Mouse (Mus musculus) Patski (cell line): ENCODE measurements around the gene Esrrg. TPM values are rescaled to one million over a fixed set of nuclear protein-coding genes. Genes with fewer than 3 reads are reported as not detected.
A peak's percentile ranks its signal among the peaks of the same experiment; 100 is the strongest.

ENCODE experiments used
- ATAC-seq: fragments of 100-300 bp; one replicate; pipeline ENCODE4 v1.8.0; 2021
- CTCF ChIA-PET: fragments of 350-600 bp; sonication (Branson Sonifier 250); formaldehyde crosslinking; loops from one replicate; lab custom pipeline; 2022; ENCODE audit warnings: inconsistent platforms; lab: Charles Lee
- POLR2A ChIA-PET: fragments of 350-600 bp; sonication (Branson Sonifier 250); formaldehyde crosslinking; loops from one replicate; lab custom pipeline; 2022; ENCODE audit warnings: antibody characterized with exemption, inconsistent platforms; lab: Charles Lee
- DNase-seq: peaks from one replicate; pipeline ENCODE4 v3.0.0-alpha.2; 2011; ENCODE audit warnings: low read depth, low spot score
- H3K27me3 ChIP-seq: fragments of 371-371 bp; one replicate; pipeline ENCODE4 v1.5.1; 2021
- CTCF ChIP-seq: fragments of 100-300 bp; IDR thresholded peaks from one replicate; pipeline ENCODE4 v1.5.1; 2021
- in situ Hi-C: fragments of 300-500 bp; cut with MboI; formaldehyde crosslinking; loops from 3 replicates; pipeline ENCODE4 v1.11.1; 2018; ENCODE audit warnings: low pct_unique_long_range_greater_than_20kb, mixed read lengths
- polyA plus RNA-seq: library from polyadenylated mRNA; unstranded; gene quantifications from one replicate; pipeline ENCODE4 v1.2.3, GENCODE M21; 2021

The Esrrg gene
- polyA plus RNA-seq, 1 experiment from 2014 or later = 9.0 TPM

DNA sequence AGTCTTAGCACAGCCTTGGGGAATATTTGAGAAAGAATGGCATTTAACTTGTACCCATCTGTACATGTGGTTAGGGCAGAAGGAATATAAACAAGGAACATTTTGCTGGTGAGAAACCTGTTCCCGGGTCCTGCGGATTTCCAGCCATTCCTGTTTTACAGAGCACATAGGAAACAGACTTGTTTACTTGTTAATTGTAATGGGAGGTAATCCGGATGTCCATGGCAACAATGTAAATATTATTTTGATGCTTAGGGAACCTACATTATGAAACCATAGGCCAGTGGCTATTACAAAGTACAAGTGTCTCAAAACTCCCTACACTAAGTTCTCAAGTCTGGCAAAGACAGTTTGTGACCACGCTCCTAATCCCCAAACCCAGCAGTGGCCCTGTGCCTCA lies 290.9 kb downstream of the Esrrg start:
- no peaks in the 10 kb centered on the region for H3K27me3 ChIP-seq
- peak; percentile 65 for ATAC-seq
- no peak for TF ChIP-seq CTCF
- in situ Hi-C loops = no loop called here
- DNase-seq = peak; percentile 64
- POLR2A ChIA-PET = no interaction called here
- CTCF ChIA-PET = no interaction called here

DNA sequence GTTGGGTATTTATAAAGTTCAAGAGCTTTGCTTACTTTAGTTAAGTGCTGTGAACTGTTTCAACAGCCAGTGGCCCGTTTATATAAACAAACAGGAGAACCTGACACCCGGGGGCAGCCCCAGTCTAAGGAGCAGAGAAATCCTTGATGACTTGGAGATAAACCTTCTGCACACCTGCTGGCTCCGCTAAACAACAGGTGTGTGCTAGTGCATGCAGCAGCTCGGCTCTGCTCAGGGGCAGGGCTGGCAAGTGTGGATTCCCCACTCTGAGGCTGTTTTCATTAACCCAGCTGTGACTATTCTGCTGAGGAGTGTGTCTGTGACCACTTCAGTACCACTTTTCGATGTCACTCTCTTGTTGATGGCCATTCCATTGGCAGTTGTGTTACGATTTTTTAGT lies 292.2 kb downstream of the Esrrg start:
- H3K27me3 ChIP-seq = no peaks in the 10 kb centered on the region
- no peak for TF ChIP-seq CTCF
- in situ Hi-C loops = no loop called here
- ATAC-seq = no peak
- DNase-seq = no peak
- POLR2A ChIA-PET = no interaction called here
- CTCF ChIA-PET = no interaction called here

DNA sequence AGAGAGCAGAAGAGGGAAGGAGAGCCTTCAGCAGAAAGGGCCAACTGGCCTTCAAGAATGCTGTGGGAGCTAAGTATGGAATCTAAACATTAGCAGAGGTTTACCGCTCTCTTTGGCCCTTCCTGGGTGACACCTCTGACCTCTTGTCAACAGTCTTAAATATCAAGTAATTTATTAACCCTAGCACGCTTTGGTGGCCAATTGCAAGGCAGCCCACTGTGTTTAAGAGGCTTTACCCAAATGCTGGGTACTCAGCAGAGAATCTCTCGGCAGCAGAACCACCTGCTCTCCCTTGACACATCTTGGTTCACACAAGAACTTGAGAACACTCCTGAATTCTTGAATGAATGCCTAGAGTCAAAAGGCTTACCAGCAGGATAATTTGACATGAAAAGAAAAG lies 293.6 kb downstream of the Esrrg start:
- ChIA-PET CTCF (interaction anchor here (1.2 kb wide), 1 partner anchor 52 kb away, joined by 4 read pairs; no protein-coding TSS in a partner anchor), POLR2A (no interaction called here)
- H3K27me3 ChIP-seq = no peaks in the 10 kb centered on the region
- ATAC-seq (no peak), DNase-seq (no peak)
- in situ Hi-C loops = no loop called here
- no peak for TF ChIP-seq CTCF

DNA sequence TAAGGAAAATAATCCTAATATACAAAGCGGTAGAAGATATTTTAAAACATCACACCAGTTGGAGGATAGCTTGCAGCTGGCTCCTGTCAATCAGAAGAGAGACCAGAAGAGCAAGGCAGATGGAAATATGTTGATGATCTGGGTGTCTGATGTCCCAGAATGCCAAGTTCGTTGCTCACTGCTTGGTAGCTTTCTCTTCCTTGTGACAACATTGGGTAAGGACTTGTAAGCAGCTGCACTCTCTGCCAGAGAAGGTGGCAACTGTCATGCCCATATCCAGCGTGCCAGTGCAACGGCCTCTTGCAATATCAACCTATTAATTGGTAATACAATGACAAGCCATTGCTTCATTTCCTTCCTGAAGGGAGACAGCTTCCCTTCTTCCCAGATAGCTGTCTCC lies 296.1 kb downstream of the Esrrg start:
- ChIA-PET POLR2A (no interaction called here), CTCF (no interaction called here)
- TF ChIP-seq CTCF = no peak
- no peak for DNase-seq
- in situ Hi-C loops = no loop called here
- no peaks in the 10 kb centered on the region for H3K27me3 ChIP-seq
- ATAC-seq = no peak

DNA sequence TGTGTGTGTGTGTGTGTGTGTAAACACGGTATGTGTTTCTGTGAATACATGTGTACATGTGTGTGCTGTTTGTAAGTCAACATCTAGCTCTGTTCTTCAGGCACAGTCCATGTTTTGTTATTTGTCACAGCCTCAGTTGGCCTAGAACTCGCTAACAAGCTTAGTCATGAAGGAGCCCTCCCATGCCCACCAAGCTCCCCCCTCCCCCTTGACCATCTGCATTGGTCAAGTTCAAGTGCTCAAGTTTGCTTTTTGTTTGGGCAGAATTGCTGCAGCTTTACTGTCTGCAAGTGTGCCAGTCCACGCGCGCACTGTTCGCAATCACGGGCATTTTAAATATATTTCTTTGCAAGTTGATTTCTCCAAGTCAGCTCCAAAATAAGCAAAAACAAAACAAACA lies 298.8 kb downstream of the Esrrg start:
- no peaks in the 10 kb centered on the region for H3K27me3 ChIP-seq
- ATAC-seq (no peak), DNase-seq (no peak)
- in situ Hi-C loops = no loop called here
- ChIA-PET CTCF (interaction anchor here (1.2 kb wide), 1 partner anchor 11 kb away, joined by 3 read pairs; no protein-coding TSS in a partner anchor), POLR2A (no interaction called here)
- TF ChIP-seq CTCF = no peak

DNA sequence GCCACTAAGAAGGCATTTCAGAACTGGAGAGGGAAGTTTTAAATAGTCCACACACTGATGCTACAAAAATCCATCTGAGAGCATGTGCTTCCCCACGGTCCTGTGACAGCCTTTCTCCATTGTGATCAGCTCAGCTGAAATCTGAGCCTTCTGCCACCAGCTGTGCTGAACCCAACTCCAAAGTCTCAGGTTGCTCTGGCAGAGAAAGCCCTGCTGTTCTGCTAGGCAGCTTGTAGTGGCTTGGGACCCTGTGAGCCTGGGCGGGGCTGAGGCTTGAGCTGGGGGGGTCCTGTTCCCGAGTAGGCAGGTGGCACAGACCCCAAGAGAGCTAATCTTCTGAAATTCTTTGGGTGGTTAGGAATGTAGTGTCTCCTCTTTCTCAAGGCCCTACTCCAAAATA lies 299.3 kb downstream of the Esrrg start:
- ATAC-seq = no peak
- ChIA-PET POLR2A (no interaction called here), CTCF (interaction anchor here (1.2 kb wide), 1 partner anchor 10 kb away, joined by 3 read pairs; no protein-coding TSS in a partner anchor)
- DNase-seq = no peak
- TF ChIP-seq CTCF = no peak
- no peaks in the 10 kb centered on the region for H3K27me3 ChIP-seq
- in situ Hi-C loops = no loop called here

DNA sequence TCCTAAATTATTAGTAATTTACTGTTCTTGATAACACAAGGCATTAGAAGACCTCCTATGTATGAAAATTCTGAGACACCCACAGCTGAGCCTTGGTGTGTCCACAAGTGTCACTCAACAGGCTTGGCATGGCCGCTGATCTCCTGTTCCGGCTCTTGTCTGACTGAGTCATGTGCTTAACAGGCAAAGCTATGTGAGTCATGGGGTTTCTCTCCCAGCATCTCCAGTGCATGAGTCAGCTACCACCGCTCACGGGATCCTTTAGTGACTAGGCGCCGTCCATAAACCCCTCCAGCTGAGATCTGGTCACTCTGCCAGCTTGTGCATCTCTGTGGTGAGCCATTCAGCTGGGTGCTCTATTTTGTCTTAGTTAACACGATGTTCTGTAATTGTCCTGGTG lies 302.1 kb downstream of the Esrrg start:
- DNase-seq (peak; percentile 96), ATAC-seq (peak; percentile 100)
- POLR2A ChIA-PET = no interaction called here
- in situ Hi-C loops = no loop called here
- no peaks in the 10 kb centered on the region for H3K27me3 ChIP-seq
- no peak for TF ChIP-seq CTCF
- CTCF ChIA-PET = interaction anchor here (1.3 kb wide), 1 partner anchor 11 kb away, joined by 3 read pairs; no protein-coding TSS in a partner anchor

DNA sequence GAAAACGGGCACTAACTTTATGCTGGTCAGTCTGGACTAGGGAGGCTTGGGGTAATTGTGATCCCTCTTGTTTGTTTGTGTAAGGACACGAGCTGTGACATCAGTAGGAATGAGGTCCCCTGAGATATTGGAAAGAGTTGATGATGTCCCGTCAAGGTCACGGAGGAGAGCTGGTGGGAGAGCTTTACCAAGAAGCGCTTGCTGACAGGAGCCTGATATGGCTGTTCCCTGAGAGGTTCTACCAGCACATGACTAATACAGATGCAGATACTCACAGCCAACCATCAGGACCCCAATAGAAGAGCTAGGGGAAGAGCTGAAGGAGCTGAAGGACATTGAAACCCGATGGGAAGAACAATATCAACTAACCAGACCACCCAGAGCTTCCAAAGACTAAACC lies 302.6 kb downstream of the Esrrg start:
- no peak for TF ChIP-seq CTCF
- CTCF ChIA-PET = interaction anchor here (1.3 kb wide), 1 partner anchor 11 kb away, joined by 3 read pairs; no protein-coding TSS in a partner anchor
- POLR2A ChIA-PET = interaction anchor here (0.7 kb wide), 1 partner anchor 21 kb away, joined by 3 read pairs; no protein-coding TSS in a partner anchor
- in situ Hi-C loops = no loop called here
- no peaks in the 10 kb centered on the region for H3K27me3 ChIP-seq
- ATAC-seq (peak; percentile 13), DNase-seq (no peak)

DNA sequence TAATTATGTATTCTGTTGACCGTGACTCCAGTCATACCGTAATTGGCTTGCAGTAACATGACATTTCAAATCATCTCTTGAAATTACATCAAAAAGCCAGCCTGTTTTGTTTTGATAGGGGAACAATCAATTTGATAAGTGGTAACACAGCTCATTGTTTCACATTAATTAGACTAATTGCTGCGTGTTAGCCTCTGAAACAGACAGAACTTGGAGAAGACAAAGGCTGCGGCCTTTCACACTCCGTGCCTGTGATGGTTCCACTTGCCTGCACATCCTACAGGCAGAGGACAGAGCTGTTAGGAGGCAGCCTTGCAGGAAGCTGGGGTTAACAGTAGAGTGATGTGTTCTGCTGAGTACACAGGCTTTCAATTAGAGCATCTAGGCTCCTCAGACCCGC lies 309.7 kb downstream of the Esrrg start:
- ATAC-seq (no peak), DNase-seq (no peak)
- H3K27me3 ChIP-seq = no peaks in the 10 kb centered on the region
- POLR2A ChIA-PET = no interaction called here
- in situ Hi-C loops = no loop called here
- no peak for TF ChIP-seq CTCF
- CTCF ChIA-PET = interaction anchor here (1.0 to 1.3 kb wide), 3 partner anchors 10 to 20 kb away, joined by 3 to 4 read pairs (median 3); no protein-coding TSS in a partner anchor

DNA sequence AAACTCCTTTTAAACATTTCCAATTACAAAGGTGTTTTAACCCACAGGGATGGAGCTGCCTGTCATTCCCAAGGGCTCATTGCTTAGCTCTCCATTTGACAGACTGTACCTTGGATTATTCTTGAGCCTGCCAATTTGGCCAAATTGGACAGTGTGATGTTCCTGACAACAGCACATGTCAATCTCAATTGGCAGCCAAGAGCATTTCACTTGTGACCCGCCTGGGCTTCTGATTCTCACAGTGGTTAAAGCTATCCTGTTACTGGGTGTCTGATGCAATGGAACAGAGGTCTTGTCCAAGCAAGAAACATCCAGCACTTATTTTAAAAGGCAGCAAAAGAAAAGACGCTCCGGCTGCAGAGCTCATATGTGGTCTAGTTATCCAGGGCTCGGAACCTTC lies 310.3 kb downstream of the Esrrg start:
- in situ Hi-C loops = no loop called here
- no peaks in the 10 kb centered on the region for H3K27me3 ChIP-seq
- TF ChIP-seq CTCF = no peak
- DNase-seq (no peak), ATAC-seq (no peak)
- CTCF ChIA-PET = interaction anchor here (1.0 to 1.3 kb wide), 3 partner anchors 11 to 19 kb away, joined by 3 to 4 read pairs (median 3); no protein-coding TSS in a partner anchor
- POLR2A ChIA-PET = no interaction called here

DNA sequence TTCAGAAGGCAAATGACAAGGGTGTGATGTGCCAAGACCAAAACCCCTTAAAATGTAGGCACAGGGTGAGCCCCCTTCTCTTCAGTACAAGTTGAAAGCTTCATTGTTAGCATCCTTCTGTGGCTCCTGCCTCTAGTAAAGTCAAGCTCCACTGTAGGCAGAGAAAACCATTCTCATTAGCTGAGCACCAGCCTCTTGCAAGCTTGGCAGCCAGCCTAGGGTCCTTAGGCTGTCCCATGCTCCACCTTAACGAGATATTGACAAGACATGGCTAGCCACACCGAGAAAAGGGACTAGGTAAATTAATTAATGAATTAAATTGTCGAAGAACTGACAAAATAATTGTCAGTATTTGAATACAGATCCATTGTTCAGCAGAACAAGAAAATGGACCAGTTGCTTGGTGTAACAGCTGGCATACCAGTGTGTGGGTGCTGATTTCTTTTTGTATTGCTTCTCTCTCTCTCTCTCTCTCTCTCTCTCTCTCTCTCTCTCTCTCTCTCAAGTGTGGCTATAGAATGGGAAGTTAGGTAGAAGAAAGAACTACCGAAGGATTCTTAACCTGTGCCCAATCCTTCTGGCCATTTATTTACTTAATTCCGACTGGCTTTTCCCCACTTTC lies 311.7 kb downstream of the Esrrg start:
- DNase-seq (no peak), ATAC-seq (no peak)
- ChIA-PET CTCF (no interaction called here), POLR2A (no interaction called here)
- H3K27me3 ChIP-seq = no peaks in the 10 kb centered on the region
- TF ChIP-seq CTCF = no peak
- in situ Hi-C loops = no loop called here
